Mouse (Mus musculus): Measurements from ENCODE around the gene B3gnt9.
"Not testable (repeated sequence)": the region's sequence is repeated elsewhere in the genome, so short reads cannot be mapped to it uniquely, and the experiment has no call there.

- not testable (repeated sequence) for TF ChIP-seq CTCF (IDR thresholded peaks at IDR 0.05; ENCODE audit: control insufficient read depth, insufficient read depth, insufficient read length); MYOD1 (IDR thresholded peaks at IDR 0.05; ENCODE audit: control insufficient read depth, insufficient read length, low read depth); MAX (IDR thresholded peaks at IDR 0.05); FOSL1 (IDR thresholded peaks at IDR 0.05; ENCODE audit: insufficient read depth, low read length, poor library complexity, severe bottlenecking)
Measured at GRCm38 (mm10) chr8:105291802-105292201, 36.8 kb upstream of the B3gnt9 start.
